Mouse (Mus musculus) heart, embryonic 14.5 days (tissue): ENCODE results near the gene Heatr3. TPM values are rescaled to one million over a fixed set of nuclear protein-coding genes. Genes with fewer than 3 reads are reported as not detected.
"Not testable (repeated sequence)": the region's sequence is repeated elsewhere in the genome, so short reads cannot be mapped to it uniquely, and the experiment has no call there.

Experiments
- ATAC-seq: fragments of 200-750 bp; cut with Nextera tagmentation; 2 replicates; pipeline ENCODE4 v1.8.0; 2017; ENCODE audit warnings: low read depth, moderate TSS enrichment; ENCODE audit not compliant: insufficient number of reproducible peaks, insufficient read depth, low FRiP score
- H3K27ac ChIP-seq, 2 experiments: fragments of 200-500 bp in 1 of 2; fragments of 300-500 bp in 1 of 2; sonication (generic) in 1 of 2; replicated peaks in 1 of 2; 2 replicates each; pipeline ENCODE4 v1.5.1; 2012 to 2014; ENCODE audit warnings: low read depth in 2 of 2, low read length in 2 of 2, control low read depth in 1 of 2, mild to moderate bottlenecking in 1 of 2, mixed read lengths in 1 of 2; ENCODE audit not compliant: control insufficient read depth in 1 of 2, insufficient read depth in 1 of 2
- H3K27me3 ChIP-seq: fragments of 300-500 bp; sonication (generic); 2 replicates; pipeline ENCODE4 v1.6.1; 2014; ENCODE audit warnings: mild to moderate bottlenecking, low read length, control low read depth; ENCODE audit not compliant: control insufficient read depth, insufficient read depth
- H3K36me3 ChIP-seq: fragments of 300-500 bp; sonication (generic); 2 replicates; pipeline ENCODE4 v1.6.1; 2014; ENCODE audit warnings: mild to moderate bottlenecking, control low read depth, low read length, mixed read lengths; ENCODE audit not compliant: control insufficient read depth, insufficient read depth
- H3K4me1 ChIP-seq, 2 experiments: fragments of 200-500 bp in 1 of 2; fragments of 300-500 bp in 1 of 2; sonication (generic) in 1 of 2; 2 replicates each; pipeline ENCODE4 v1.6.1; 2012 to 2014; ENCODE audit warnings: low read length in 2 of 2, control low read depth in 1 of 2, mixed read lengths in 1 of 2; ENCODE audit not compliant: control insufficient read depth in 2 of 2, insufficient read depth in 2 of 2
- H3K4me2 ChIP-seq: fragments of 300-500 bp; sonication (generic); 2 replicates; pipeline ENCODE4 v1.6.1; 2014; ENCODE audit warnings: mild to moderate bottlenecking, low read length
- H3K4me3 ChIP-seq, 2 experiments: fragments of 200-500 bp in 1 of 2; fragments of 300-500 bp in 1 of 2; sonication (generic) in 1 of 2; 2 replicates each; pipeline ENCODE4 v1.5.1; 2012 to 2014; ENCODE audit warnings: low read length in 2 of 2, mild to moderate bottlenecking in 2 of 2, control low read depth in 1 of 2, low read depth in 1 of 2, moderate library complexity in 1 of 2; ENCODE audit not compliant: control insufficient read depth in 1 of 2, insufficient read depth in 1 of 2
- H3K9ac ChIP-seq: fragments of 300-500 bp; sonication (generic); 2 replicates; pipeline ENCODE4 v1.6.1; 2014; ENCODE audit warnings: mild to moderate bottlenecking, low read length
- H3K9me3 ChIP-seq: fragments of 300-500 bp; sonication (generic); 2 replicates; pipeline ENCODE4 v1.6.1; 2016; ENCODE audit warnings: low read length, control low read depth; ENCODE audit not compliant: control insufficient read depth
- WGBS: fragments of 180-500 bp; shearing (Covaris S2); extraction: QIAGEN DNeasy Blood & Tissue Kit; methylation state at CpG from one replicate; pipeline ENCODE4 v1.1.7; 2014; 5-methylcytosine and 5-hydroxymethylcytosine counted together
- microRNA-seq: library from miRNA; unstranded; fragments of <30 nt; microRNA quantifications from one replicate; pipeline ENCODE4, GENCODE M21; 2016
- polyA plus RNA-seq: library from polyadenylated mRNA; unstranded; fragments of >200 nt; fragmentation: Nextera tagmentation; extraction: Ambion mirVana; gene quantifications from 2 replicates; pipeline ENCODE4 v1.2.1, GENCODE M21; 2014

The Heatr3 gene
- polyA plus RNA-seq, 1 experiment from 2014 or later, result 30.0 TPM

- WGBS, result 84% methylated on average over 9 of the region's 9 CpGs
- Histone ChIP-seq H3K27ac (no peak overlapping the region), H3K4me3 (no peak overlapping the region), H3K36me3 (peaks cover 6% of the 10 kb centered on the region), H3K9ac (no peak overlapping the region), H3K27me3 (no peaks in the 10 kb centered on the region), H3K4me2 (no peak overlapping the region), H3K4me1 (peaks cover 0 to 14% of the 10 kb centered on the region in 2 experiments; a peak in 2 of 4 replicates), H3K9me3 (no peaks in the 10 kb centered on the region)
- no peak for ATAC-seq
Measured at GRCm38 (mm10) chr8:88206016-88206415, 68.4 kb downstream of the Heatr3 start.

GRCm38 (mm10) chr8:88207121-88207821 is 69.6 kb downstream of the Heatr3 start:
- Histone ChIP-seq H3K4me3 (no peak overlapping the region), H3K27ac (no peak overlapping the region), H3K4me2 (no peak overlapping the region), H3K36me3 (peaks cover 6% of the 10 kb centered on the region), H3K9me3 (no peaks in the 10 kb centered on the region), H3K9ac (no peak overlapping the region), H3K27me3 (no peaks in the 10 kb centered on the region), H3K4me1 (peaks cover 0 to 5% of the 10 kb centered on the region in 2 experiments; a peak in 1 of 4 replicates)
- 83% methylated on average over 7 of the region's 7 CpGs for WGBS
- ATAC-seq, result no peak

DNA sequence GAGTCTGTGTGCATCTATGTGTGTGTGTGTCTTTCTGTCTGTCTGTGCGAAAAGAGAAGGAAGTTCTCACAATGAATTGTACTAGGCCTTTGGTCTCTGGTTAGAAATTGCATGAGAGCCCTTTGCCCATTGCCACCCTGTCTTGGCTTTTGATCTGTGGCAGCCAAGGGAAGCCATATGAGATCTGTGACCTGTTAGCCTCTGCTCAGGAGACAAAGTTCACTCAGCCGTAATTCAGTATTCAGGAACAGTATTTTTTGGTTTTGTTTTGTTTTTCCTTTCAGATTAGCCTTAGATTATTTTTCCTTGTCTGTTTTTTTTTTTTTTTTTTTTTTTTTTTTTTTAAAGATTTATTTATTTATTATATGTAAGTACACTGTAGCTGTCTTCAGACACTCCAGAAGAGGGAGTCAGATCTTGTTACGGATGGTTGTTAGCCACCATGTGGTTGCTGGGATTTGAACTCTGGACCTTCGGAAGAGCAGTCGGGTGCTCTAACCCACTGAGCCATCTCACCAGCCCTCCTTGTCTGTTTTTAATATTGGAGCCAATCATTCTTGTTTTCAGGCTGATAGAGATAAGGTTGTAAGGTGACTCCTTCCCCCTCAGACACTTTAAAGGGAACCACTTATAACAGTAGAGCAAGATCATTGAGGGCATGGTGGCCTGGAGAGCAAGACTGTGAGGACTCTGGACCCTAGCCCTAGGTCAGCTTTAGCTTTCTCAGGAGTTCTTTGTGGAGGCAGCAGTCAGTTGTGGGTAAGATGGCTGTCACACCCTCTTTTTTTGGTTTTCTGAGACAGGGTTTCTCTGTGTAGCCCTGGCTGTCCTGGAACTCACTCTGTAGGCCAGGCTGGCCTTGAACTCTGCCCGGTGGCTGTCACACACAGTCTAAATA is 72.5 kb downstream of the Heatr3 start:
- not testable (repeated sequence) for H3K9ac ChIP-seq, H3K4me3 ChIP-seq, H3K4me1 ChIP-seq, H3K27ac ChIP-seq, H3K4me2 ChIP-seq, H3K36me3 ChIP-seq, H3K9me3 ChIP-seq, H3K27me3 ChIP-seq, ATAC-seq
- WGBS, result 88% methylated on average over 5 of the region's 6 CpGs

DNA sequence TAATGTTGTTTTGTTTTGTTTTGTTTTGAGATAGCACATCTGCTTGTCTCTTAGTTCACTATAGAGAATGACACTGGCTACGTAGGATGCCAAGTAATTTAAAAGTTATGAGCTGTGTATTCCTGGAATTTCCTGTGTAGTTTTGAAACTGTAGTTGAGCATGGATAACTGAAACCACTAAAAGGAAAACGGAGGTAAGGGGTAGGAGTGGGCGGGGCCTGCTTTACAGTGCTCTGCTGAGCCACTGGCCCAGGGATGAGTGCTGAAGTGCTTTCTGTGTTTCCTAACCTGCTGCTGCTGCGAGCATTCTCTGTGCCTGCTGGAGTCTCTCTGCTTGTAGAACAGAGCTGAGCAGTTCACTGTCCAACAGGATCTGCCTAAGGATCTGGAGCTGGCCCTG is 83.7 kb downstream of the Heatr3 start:
- 59% methylated on average over 4 of the region's 4 CpGs for WGBS
- Histone ChIP-seq H3K9ac (no peak overlapping the region), H3K4me1 (peaks cover 5 to 8% of the 10 kb centered on the region in 2 experiments; a peak in 3 of 4 replicates), H3K27ac (no peak overlapping the region), H3K9me3 (no peaks in the 10 kb centered on the region), H3K36me3 (0 out of 2 replicates have a peak, but pooled peaks cover 4% of the 10 kb centered on the region), H3K27me3 (no peaks in the 10 kb centered on the region), H3K4me2 (no peak overlapping the region), H3K4me3 (no peak overlapping the region)
- ATAC-seq, result no peak

Small RNA genes lying within 50 kb of the gene (microRNA-seq; reads per million reads assigned to microRNA genes)
- gene Mir7071, result 1.7 reads per million

Other genes starting within 250 kb of the Heatr3 start
- 5.1 and 7.0 TPM in 2 replicates for gene Zfp423, start 178.3 kb upstream of the Heatr3 start, polyA plus RNA-seq
- gene Cnep1r1, start 19.1 kb upstream of the Heatr3 start, polyA plus RNA-seq, result 22.8 and 26.8 TPM in 2 replicates
- gene Tent4b, start 61.4 kb downstream of the Heatr3 start, polyA plus RNA-seq, result 9.1 and 10.1 TPM in 2 replicates
- 3.2 TPM in 2 replicates for gene Adcy7, start 134.5 kb downstream of the Heatr3 start, polyA plus RNA-seq
- 84.0 and 89.3 TPM in 2 replicates for gene Brd7, start 224.3 kb downstream of the Heatr3 start, polyA plus RNA-seq